Mouse (Mus musculus) regulatory T cell (primary cell): ENCODE measurements around the gene Sept7.

Source experiments
- in situ Hi-C: fragments of 300-600 bp; cut with MboI, MseI; formaldehyde crosslinking; loops from one replicate; pipeline ENCODE4 v1.15.1; 2025; ENCODE audit warnings: high pct_unique_total_duplicates

The Sept7 gene

DNA sequence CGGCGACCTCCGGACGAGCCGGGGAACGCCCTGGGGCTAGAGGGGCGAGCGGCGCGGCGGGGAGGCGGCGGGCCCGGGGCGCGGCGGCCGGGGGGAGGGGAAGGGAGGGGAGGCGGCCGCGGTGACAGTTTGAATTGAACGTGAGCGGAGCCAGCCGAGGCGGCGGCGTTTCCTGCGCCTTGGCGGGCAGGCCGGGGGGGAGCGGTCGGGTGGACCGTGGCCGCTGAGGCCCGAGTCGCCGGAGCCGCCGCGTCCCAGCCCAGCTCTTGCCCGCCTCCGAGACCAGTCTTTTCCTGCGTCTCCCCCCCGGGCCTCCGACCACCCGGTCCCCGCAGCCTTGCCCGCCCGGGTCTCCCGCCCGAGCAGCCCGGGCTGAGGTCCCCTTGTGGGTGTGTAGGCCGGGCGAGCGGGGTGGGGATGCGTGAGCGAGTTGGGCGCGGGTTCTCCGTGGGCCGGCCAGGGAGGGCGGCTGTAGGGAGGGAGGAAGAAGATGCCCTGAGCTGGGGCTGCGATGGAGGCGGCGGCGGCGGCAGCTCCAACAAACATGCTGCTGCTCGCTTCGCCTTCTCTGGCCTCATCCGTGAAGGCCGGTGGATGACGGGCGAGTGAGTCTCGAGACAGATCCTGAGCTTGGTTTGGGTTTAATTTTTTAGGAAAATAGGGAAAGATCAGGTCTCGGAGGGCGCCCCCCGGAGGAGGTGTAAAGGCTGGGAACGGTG is 679 bp downstream of the Sept7 start:
- in situ Hi-C loops: no loop called here

DNA sequence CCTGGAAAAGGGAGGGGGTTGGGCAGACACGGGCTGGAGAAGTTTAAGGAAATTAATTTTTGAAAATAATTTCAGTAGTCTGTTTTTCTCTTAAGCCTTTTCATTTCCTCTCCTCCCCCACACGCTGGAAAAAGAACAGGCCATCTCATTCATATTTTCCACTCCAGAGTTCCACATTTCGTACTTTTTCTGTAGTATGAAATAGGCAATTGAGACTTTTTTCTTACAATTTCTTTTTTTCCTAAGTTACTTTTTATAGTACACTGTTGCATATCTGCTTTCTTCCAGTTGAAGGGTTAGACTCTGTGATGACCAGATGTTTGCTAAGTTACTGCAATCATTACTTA is 1.2 kb downstream of the Sept7 start:
- in situ Hi-C loops: no loop called here

DNA sequence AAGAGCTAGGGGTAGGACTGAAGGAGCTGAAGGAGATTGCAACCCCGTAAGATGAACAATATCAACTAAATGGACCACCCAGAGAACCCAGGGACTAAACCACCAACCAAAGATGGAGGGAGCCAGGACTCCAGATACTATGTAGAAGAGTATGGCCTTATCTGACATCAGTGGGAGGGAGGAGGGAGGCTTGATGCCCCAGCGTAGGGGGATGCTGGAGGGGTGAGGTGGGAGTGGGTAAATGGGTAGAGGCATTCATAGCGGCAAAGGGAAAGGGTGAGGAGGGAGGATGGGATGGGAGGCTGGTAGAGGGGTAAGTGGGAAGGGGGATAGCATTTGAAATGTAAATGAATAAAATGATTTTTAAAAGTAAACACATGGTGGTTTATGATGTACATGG is 8.2 kb downstream of the Sept7 start:
- in situ Hi-C loops: loop anchor here (10.0 kb wide), 1 partner anchor 106 kb away; the partner anchor contains the start of gene Herpud2

DNA sequence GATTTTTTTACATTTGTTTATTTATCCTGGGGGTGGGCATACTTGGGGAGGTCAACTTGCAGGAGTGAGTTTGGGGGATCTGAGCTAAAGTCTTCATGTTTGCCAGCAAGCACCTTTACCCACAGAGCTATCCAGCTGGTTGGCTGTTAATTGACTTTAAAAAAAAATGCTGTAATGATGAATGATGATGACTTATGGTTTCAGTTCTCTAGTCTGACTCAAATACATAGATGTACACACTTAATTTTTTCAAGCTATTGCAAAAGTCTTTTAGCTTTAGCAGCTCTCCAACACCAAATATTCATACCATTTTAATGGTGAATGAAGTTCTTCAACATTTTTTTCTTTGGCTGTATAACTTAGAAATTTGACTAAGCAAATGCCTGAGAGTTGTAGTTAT is 8.7 kb downstream of the Sept7 start:
- in situ Hi-C loops: loop anchor here (10.0 kb wide), 1 partner anchor 106 kb away; the partner anchor contains the start of gene Herpud2

DNA sequence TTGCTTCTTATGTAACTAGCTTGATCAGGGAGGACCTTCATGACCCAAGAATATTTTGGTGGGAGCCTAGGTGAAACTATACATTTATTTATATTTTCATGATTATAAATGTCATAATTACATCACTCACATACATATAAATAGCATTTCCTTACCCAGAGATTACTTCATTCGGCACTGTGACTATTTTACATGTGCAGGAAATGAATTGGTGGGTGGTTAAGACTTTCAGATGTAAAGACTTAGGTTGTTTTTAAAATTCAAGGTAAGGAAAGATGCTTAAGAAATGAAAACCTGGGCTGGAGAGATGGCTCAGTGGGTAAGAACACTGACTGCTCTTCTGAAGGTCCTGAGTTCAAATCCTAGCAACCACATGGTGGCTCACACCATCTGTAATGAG is 9.8 kb downstream of the Sept7 start:
- in situ Hi-C loops: loop anchor here (10.0 kb wide), 1 partner anchor 107 kb away; the partner anchor contains the start of gene Herpud2

DNA sequence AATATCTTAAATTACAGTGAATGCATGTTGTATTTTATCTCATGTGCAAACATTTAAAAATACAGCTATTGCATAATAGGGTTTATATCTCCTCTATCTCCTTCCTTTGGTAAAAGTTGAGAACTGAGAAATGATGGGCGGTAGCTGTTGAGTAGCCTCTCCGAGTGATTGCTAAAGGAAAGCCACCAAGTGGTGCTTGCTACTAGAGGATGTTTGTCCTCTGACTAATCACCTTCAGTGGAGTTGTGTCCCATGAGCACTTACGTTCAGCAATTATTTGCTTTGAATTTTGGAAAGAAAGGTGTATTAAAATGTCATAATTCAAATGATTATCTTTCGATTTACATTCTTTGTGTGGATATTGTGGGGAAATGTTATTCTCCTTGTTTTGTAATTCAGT is 13.6 kb downstream of the Sept7 start:
- in situ Hi-C loops: loop anchor here (5.0 to 10.0 kb wide), 2 partner anchors 93 to 111 kb away; partner anchors contain the start of gene Herpud2

DNA sequence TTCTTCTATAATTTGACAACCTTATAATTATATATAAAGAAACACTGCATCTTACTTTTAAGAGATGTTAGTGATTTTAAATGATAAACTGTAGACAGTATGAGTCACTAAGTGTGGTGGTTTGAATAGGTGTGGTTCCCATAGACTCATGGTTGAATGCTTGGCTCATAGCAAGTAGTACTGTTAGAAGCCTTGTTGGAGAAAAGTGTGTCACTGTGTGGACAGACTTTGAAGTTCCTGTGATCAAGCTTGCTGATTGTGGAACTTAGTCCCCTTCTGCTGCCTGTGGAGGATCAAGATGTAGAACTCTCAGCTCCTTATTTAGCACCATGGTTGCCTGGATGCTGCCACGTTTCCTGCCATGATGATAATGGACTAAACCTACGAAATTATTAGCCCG is 14.9 kb downstream of the Sept7 start:
- in situ Hi-C loops: loop anchor here (5.0 to 10.0 kb wide), 2 partner anchors 95 to 112 kb away; partner anchors contain the start of gene Herpud2

DNA sequence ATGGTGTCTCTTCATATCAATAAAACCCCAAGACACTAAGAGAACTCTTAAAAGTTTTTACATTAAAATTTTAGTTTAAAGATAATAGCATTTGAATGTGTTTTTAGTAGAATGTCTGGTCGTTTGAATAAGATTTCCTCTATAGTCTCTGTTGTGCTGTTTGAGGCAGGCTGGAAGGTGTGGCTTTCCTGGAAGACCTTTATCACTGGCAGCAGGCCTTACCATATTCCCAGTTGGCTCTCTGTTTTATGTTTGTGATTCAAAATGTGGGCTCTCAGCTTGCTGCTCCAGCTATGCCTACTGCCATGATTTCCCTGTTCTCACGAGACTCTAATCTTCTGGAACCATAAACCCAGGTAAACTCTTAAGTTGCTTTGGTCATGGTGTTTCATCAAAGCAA is 15.3 kb downstream of the Sept7 start:
- in situ Hi-C loops: loop anchor here (5.0 to 10.0 kb wide), 2 partner anchors 95 to 113 kb away; partner anchors contain the start of gene Herpud2

DNA sequence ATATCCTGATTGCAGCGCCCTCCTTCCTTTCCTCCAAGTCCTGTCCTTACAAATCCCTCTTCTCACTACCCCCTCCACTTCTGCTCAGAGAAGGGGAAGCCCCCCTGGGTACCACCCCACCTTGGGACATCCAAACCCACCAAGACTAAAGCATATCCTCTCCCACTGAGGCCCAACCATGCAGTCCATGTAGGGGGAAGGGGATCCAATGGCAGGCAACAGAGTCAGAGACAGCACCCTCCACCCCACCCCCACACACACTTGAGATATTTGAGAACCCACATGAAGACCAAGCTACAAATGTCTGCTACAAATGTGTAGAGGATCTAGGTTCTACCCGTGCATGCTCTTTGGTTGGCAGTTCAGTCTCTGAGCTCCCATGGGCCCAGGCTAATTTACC is 19.7 kb downstream of the Sept7 start:
- in situ Hi-C loops: no loop called here

DNA sequence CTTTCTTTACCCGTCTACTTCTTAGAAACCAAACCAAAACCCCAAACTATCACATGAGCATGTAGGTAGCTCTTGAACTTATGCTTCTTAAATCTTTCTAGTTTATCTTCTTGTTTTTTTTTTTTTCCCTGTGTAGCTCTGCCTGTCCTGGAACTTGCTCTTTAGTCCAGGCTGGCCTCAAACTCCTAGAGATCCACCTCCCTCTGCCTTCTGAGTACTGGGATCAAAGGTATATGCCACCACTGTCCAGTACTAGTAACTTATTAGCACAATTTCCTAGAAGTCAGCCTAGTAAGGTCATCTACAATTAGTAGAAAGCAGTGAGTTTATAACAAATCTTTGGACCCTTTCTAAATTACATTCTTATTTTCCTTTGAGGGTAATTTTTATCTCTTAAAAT is 37.6 kb downstream of the Sept7 start:
- in situ Hi-C loops: loop anchor here (25.0 kb wide), 1 partner anchor 1748 kb away; the partner anchor contains the start of genes Ncapd3 and Vps26b

DNA sequence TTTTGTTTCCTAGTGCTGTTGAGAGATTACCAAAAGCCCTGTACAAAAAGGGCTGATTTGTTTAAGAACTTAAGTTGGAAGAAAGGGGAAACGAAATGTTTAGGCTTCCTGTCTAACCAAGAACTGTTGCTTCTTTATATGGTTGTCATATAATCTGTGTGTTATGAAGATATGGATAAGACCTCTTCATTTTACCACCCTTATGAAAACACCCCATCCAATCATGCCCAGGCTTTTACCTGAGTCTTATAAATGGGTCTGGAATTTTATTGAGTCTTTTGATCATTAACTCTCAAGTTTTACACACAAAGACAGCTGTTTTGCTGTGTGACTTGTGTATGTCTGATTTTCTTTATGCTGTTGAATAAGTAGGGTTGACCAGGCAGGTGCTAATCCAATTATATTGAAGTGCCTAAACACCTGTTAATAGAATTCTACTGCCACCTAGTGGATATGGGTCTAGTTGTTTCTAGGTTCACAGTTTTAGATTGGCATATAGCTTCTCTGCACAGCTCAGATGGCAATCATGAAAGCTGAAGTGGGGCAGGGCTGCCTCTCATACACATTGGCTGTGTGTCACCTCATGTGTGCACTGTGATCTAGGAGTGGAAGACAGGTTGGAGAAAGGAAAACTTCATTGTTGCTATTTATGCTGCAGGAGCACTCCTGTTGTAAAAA is 57.4 kb downstream of the Sept7 start:
- in situ Hi-C loops: loop anchor here (5.0 kb wide), 1 partner anchor 157 kb away; the partner anchor contains the start of gene Herpud2

DNA sequence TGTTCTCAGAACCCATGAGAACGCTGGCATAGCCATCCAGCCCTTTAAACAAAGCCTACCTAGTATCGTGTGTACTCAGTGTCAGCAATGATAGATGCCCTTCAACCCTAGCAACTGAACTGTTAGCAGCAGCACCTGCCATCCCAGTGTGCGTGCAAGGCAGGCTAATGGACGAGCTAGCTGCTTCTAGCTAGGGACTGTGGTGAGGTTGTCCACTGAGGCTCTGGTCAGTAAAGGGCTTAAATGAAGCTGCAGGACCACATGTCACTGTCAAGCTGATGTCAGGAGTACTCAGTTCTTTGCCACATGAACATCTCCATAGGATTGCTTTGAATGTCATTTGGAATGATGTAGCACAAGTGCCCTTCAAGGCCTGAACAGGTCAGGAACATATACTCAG is 62.1 kb downstream of the Sept7 start:
- in situ Hi-C loops: loop anchor here (5.0 kb wide), 1 partner anchor 162 kb away; the partner anchor contains the start of gene Herpud2

DNA sequence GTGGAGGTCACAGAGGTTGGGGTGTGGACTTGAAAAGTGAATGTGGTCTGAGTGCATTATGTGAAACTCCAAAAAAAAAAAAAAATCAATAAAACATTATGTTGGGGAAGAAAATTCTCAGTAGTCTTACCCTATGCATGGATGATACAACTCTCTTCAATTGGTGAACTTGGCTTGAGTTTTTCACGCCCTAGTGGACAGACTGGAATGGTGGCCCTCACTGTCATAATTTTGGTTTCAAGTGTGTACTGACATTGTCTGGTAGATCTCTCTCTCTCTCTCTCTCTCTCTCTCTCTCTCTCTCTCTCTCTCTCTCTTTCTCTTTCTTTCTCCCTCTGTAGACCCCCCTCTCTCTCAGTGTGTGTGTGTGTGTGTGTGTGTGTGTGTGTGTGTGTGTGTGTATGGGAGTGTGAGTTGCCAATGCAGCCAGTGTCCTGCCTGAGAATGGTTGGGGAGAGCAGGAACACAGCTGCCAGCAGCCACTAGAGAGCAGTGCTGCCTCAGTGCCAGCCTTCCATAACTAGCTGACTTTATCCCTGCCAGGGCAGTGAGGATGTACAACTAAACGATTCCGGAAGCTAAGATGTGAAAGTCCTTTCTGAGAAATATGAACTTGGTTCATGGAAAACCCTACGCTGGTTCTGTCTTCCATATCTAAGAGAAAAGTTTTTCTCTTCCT is 65.7 kb downstream of the Sept7 start:
- in situ Hi-C loops: no loop called here

DNA sequence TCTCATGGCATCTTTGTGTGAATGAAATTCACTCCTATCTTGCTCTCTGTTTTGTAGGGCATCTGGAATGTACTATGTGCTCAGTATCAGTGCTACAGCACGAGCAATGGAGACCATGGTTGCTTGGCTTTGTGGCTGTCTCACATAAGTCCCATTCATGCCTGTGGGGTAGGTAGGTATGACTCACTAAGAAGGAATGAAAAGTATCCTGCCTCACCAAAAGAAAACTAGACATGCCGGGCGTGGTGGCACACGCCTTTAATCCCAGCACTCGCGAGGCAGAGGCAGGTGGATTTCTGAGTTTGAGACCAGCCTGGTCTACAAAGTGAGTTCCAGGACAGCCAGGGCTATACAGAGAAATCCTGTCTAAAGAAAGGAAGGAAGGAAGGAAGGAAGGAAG is 67.4 kb downstream of the Sept7 start:
- in situ Hi-C loops: loop anchor here (10.0 kb wide), 1 partner anchor 265 kb away; no protein-coding TSS in a partner anchor

DNA sequence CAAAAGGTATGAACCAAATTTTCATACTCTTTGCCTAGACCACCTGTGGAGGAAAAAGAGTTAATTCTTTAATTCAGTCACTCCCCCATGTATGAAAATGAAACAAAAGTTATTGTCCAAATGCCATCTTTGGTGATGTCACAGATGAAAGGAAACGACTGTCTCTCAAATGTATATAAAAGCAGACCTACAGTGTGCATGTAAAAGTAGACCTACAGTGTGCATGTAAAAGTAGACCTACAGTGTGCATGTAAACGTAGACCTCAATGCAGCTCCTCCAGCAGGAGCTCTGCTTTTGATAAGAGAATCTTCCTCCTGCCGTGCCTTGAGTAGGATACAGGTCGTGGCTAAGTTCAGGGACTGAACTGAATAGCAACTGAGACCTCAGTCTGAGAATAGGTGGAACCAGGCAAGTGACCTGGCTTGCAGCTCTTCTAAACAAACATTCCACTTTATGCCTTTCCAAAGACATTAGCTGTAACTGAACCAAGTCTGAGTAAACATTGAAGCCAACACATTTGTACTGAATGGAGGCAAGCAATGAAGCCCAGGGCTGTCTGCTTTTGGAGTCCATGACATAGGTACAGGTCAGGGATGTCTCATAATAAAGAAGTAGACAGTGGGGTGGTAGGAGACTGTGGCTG is 75.6 kb downstream of the Sept7 start:
- in situ Hi-C loops: loop anchor here (10.0 kb wide), 1 partner anchor 257 kb away; no protein-coding TSS in a partner anchor

DNA sequence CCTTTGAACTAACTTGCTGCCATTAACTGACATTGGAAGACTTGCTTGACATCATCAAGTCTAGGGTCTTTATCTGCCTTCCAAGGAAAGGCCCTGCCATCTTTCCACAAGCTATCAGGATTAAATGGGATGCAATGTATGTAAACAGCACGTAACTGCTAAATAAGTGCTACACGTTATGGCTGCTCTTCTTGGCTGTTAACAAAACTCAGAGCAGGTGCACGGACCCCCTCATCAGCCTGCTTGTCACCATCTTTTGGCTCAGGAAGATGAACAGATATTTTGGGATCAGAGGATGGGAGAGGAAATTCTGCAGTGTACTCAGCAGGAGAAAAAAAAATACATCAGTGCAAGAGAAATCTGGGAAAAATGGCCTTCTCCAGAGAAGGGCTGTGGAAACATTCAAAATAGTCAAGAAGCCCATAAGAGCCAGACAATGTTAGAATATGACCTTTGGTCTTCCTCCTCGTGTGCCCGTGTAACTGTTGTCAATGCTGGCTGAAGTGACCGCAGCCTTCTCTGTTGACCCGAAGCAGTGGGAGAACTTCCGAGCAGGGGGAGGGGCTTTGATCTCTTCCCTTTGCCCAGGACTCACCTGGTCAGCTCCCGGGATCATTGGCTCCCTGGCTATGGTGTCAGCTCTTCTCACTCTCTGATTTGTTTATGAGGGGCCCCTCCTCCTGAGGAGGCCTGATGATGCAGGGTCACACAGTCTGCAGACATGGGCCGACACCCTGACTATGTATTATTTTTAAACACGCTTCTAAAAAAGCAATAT is 76.9 kb downstream of the Sept7 start:
- in situ Hi-C loops: loop anchor here (10.0 kb wide), 1 partner anchor 256 kb away; no protein-coding TSS in a partner anchor

DNA sequence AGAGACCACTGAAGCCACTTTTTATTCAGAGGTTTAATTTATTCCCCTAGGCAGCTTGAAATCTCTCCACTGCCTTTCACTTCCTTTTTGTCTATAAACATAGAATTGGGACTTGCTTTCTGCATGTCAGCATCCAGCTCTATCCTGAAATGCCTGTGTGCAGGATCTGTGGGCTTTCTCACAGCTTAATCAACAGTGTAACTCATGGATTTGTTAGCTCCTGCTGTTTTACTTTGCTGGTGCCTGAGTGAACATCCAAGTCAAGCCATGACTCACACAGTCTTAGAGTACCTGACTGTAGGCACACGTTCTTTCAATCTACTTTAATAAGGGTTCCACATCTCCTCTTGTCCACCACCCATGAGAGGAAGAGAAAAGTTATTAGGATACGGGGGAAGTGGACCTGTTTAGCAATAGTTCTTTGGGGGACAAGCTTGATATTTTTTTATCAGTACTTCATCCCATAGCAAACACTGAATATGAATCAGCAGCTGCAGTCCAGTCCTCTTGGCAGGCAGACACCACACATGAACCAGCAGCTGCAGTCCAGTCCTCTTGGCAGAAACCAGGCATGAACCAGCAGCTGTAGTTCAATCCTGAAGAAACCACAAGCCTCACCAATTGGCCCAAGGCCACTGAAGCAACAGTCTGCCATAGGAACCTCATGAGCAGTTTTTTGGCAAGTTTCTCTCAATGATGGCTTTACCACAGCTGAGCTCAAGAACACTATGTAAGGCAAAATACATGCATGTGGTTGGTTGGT is 85.4 kb downstream of the Sept7 start:
- in situ Hi-C loops: loop anchor here (5.0 kb wide), 1 partner anchor 1440 kb away; no protein-coding TSS in a partner anchor

DNA sequence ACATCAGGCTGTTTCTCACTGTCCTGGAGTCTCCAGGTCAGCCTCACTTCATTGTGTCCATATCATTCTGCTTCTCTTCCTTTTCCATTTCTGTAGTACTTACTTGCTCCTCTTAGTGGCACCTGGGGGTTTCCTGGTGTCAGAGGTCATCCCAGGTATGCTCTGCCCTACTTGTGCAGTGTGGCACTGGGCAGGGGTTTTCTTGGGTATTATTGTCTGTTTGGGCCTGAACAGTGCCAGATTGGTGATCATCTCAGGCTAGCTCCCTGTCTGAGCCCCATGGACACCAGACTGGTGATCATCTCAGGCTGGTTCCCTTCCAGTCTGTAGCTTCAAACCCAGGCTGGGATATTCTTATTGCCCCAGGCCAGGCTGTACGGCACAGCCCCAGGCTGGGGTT is 88.2 kb downstream of the Sept7 start:
- in situ Hi-C loops: no loop called here

DNA sequence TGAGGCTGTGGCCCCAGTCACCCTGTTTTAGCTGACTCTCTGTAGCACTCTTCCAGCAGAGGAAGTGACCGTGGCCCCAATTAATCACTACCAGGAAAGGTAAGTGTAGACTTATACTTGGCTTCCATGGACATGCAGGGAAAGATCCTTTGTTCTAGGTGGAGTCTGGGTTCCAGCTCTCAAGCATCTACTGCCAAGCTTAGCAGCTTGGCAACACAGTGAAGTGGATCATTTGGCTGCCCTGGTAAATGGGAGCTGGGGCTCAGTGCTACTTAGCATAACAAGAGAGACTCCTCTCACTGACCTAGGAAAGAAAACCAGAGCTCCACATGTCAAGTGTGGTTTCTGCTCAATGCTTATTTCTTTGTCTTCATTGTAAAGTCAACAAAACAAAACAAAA is 101.5 kb downstream of the Sept7 start:
- in situ Hi-C loops: no loop called here

DNA sequence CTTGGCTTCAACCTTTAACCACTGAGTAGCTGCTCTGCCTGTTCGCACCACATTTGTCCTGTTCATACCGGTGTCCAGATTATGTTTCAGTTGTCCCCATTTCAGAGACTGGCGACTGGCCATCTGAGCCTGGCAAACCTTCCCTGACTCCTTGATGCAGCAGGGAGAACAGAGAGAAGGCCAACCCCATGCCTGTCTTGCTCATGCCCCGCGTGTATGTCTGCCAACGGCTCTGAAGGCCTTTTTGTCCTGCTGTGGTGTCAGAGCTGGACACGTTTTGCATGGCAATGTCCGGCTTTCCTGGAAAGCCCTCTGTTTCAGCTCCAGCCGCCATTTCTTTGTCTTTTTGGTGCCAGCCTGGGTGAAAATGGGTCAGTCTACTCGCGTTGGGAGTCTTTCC is 103.6 kb downstream of the Sept7 start:
- in situ Hi-C loops: no loop called here
